Mouse (Mus musculus) fat pad, adult 2 months (tissue): ENCODE measurements around the gene 2610002M06Rik.

Source experiments
- DNase-seq: peaks from one replicate; pipeline ENCODE4 v3.0.0-alpha.2; 2011; ENCODE audit warnings: low read depth, low spot score; ENCODE audit errors: extremely low read depth

Gene 2610002M06Rik

GRCm38 (mm10) chrX:107816218-107816554, at the start of gene 2610002M06Rik:
2610002M06Rik (minus strand) TSS chrX:107816334.
- DNase-seq: peak; percentile 10

DNA sequence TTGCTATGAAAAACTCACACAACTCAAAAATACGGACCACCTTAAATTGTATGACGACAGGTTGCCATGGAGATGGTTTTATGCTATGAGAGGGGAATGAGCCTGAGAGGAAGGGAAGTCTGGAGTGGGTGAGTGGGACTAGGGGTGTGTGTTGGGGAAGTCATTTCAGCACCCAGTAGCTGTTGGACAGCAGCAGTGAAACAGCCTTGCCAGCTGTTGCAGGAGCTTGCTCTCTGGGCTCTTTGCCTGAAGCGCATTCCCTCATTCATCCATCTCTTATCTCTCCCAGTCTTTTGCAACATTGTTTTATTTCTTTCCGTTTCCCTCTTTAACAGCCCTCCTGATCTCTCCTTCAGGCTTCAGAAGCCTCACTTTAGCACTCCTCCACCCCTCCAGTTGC, 42.0 kb upstream of the 2610002M06Rik start:
- DNase-seq: no peak

GRCm38 (mm10) chrX:107816726-107817125, 592 bp upstream of the 2610002M06Rik start:
- DNase-seq: no peak

DNA sequence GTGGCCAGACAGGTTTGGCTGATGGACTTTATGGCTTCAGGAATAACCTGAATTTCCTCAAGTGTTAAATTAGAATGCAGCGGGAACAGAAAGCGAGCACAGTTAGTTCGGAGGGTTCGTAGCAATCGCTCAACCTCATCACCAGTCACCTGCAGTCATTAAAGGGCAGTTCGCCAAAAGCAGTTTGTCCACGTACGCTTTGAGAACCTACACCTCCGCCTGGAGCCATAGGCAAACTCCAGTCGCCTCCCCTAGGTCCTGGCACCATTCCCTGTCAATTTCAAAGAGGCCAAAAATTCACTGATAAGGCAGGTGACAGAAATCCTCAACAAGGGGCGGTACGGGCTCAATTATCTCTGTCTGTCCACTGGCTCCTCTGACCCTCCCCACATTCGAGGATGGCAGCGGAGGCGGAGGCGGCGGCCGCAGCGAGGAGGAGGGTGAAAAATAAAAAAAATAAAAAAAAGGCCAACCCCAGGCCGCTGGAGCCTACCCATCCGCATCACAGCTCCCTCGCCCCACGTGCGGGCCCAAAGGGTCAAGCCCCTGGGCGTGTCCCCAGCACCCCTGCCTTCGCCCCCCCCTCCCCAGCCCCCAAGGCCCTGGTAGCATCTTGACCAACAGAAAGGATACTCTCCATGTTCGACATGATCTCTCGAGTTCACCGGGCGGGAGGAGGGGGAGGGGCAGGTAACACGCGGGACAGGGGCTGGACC, 474 bp downstream of the 2610002M06Rik start:
- peak; percentile 8 for DNase-seq

GRCm38 (mm10) chrX:107812120-107812519, 4.0 kb downstream of the 2610002M06Rik start:
- no peak for DNase-seq

- DNase-seq: no peak
Observed at GRCm38 (mm10) chrX:107796919-107797318, 19.2 kb downstream of the 2610002M06Rik start.

DNA sequence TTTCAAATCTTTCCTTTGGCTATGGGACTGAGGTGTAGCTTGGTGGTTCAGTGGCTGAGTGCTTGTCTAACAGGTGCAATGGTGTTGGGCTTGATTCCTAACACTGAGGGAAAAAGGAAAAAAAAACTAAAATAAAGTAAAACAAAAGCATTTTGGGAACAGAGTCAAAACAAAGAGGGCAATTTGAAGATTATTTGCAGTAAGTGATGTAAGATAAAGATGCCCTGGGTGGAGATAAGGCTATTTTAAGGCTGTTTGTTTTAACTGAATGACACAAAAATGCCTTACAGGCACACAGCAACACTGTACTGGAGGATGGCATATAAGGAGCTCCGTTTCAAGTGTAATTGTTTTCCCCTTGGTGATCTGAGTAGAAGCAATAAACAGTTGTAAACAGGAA, 20.3 kb downstream of the 2610002M06Rik start:
- no peak for DNase-seq

- no peak for DNase-seq
Observed at GRCm38 (mm10) chrX:107792290-107792689, 23.8 kb downstream of the 2610002M06Rik start, which contains the start of gene Tent5d. Tent5d (plus strand) TSS chrX:107792590.

DNA sequence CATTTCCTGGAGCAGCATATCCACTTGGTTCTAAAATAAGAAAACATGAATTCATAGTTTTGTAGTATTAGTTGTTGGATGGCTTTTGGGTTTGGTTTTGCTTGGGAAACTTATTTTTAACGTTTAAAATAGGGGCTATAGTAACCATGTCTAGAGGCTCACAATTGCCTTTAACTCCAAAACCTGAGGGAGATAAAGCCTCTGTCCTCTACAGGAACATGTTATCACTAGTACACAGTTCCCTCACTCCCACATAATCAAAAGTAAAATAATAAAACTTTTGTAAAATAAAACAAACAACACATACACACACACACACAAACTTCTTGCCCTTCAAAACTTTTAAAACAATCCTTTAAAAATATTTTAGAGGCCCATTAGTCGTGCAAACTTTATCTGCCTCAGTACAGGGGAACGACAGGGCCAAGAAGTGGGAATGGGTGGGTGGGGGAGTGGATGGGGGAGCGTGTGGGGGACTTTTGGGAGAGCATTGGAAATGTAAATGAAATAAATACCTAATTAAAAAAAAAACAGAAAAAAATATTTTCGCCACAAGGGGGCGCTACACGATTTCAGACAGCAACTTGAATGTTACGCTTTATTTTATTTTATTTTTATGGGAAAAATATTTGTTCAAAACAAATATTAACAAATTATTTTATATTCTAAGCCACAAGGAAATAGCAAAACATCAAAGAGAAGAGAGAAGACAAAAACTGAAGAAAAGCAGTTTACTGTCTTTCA, 25.2 kb downstream of the 2610002M06Rik start:
- no peak for DNase-seq

DNA sequence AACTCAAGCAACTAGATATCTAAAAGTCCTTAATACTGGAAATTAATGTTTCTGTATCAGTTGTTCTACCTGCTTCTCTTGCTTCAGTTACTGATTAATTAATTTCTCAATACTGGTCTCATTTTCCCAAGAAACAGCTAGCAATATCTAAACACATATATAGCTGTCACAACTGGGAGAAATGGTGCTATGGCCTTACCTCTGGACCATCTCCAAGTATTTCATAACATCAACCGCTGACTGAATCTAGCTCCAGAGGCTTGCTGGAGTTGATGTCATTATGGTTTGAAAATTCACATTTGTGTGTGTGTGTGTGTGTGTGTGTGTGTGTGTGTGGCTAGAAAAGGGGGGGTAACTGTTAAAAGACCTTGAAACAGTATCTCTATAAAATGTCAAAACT, 26.0 kb downstream of the 2610002M06Rik start:
- no peak for DNase-seq

GRCm38 (mm10) chrX:107767896-107768295, 48.2 kb downstream of the 2610002M06Rik start:
- DNase-seq: no peak
